Mouse (Mus musculus) yolk sac, embryonic 10.5 days (tissue): ENCODE results near the gene Psmd9.
"Not testable (repeated sequence)": the region's sequence is repeated elsewhere in the genome, so short reads cannot be mapped to it uniquely, and the experiment has no call there.

Experiments used
- DNase-seq: peaks from one replicate; pipeline ENCODE4 v3.0.0-alpha.2; 2017; ENCODE audit warnings: low spot score

Psmd9 gene

DNA sequence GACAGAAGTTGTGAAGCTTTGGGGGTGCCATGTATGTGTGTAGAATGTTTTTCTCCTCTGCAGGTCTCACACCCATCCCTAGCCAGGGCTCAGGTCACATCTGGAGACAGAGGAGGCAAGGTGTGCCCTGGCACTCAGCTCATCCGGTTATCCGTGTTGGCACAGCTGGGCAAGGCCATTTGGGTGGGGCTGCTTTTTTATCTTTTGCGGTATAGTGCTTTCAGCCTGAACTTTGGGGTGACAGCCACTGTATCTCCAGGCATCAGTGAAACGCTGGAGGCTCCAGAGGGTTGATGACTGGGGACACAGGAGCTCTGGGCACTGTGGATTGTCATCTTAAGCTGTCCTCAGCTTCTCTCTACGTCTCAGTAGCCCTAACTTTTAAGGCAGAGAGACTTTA lies 24.2 kb downstream of the Psmd9 start:
- DNase-seq = no peak

DNA sequence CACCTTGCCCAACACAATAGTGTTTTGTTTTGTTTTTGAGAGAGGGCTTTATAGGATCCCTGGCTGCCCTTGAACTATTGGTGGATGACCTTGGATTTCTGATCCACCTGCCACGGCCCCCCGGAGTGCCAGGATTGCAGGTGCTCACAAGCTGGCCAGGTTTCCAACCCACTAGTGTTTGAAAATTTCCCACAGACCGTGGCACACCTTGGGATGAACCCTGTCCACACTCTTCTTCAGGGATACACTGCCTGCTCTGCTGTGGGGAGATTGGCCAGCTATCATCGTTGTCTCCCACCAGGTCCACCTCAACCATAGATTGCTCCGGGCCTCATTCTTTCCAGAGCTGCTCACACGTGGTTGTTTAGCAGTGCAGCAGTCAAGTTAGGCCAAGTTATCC lies 25.6 kb downstream of the Psmd9 start:
- no peak for DNase-seq

DNA sequence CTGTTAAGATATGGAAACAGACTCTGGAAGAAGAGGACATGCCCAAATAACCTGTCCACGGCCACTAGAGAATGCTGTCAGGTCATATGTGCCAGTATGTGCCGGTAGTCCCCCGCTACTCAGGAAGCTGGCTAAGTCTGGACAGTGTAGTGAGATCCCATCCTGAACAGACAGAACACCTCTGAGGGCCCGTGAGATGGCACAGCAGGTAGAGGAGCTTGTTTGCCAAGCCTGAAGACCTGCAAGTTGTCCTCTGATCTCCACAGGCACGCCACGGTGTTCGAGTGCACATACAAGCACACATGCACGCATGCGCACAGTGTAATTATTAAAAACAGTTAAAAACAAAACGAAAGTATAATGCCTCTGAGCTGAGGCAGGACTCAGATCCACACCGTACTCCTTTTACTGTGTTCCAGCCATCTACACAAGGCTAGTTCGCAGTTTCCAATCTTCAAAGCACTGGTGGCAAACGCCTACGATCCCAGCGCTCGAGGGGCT lies 26.3 kb downstream of the Psmd9 start:
- DNase-seq = no peak

DNA sequence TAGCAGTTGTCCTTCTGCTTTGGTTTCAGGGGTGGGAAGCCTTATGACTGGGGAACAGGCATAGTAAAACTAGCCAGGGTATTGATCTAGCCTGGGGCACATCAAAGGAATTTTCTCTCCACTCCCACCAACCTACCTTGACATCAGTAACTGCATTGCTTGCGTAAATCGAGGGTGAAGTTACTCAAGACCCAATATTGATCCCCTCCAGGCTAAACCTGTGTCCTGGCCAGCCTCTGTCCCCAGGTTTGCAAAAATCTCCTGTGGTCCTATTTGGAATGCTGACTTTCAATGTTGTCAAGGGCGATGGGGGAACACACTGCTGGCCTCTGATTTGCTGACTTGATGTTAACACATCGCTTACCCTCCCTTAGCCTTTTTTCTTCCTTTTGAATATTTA lies 27.5 kb downstream of the Psmd9 start:
- DNase-seq = no peak

DNA sequence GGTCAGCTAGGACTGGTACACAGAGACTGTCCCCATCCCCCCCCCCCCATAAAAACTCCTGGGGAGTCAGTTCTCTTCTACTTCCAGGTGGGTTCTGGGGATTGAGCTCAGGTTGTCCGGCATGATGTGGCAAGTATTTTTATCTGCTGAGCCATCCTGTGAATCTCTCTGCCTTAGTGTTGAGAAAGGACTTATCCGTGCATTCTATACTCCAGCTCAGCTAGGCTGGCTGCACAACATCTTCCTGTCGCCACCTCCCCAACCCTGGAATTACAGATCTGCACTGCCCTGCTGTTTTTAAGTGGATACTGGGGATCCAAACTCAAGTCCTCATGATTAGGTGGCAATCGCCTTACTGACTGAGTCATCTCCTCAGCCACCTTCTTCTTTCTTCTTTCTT lies 29.3 kb downstream of the Psmd9 start:
- DNase-seq = no peak

DNA sequence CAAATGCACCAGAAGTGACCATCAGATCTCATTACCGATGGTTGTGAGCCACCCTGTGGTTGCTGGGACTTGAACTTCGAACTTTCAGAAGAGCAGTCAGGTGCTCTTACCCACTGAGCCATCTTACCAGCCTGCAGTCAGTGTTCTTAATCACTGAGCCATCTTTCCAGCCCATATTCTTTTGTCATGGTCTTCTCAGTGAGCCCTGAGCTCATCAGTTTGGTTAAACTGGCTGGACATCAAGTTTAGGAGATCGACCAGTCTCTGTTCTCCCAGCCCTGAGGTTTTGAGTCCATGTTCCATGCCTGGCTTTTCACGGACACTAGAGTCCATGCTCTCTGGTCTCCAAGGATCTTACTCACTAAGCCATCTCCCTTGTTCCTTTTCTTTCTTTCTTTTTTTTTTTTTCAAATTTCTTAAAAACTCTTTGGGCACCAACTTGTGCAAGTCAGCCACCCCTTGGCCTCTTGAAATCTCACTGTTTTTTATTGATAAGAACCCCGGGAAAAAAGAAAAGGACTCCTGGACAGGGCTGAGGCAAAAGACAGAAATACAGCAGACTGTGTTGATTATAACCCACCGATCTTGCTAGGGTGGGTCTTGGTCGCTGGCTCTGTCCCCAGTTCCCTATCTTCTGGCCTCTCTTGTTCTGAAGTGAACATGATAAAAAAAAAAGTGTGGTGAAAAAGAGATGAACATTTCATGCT lies 31.8 kb downstream of the Psmd9 start:
- not testable (repeated sequence) for DNase-seq

DNA sequence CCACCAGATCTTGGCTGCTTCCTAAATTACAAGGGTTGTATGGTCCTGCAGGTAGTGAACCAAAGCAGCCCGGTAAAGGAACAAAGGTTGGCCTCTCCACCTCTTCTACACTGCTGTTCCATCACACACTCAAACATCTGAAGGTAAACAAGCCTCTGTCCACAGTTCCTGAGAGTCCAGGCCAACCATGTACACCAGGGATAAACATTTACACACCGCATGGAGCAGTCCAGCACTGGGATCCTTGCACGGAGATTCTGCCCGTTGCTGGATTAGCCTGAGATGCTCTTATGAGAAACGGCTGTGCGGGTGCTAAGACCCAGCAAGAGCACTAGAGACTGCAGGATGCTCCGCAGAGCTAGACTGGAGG lies 32.3 kb downstream of the Psmd9 start:
- DNase-seq = peak; percentile 39

DNA sequence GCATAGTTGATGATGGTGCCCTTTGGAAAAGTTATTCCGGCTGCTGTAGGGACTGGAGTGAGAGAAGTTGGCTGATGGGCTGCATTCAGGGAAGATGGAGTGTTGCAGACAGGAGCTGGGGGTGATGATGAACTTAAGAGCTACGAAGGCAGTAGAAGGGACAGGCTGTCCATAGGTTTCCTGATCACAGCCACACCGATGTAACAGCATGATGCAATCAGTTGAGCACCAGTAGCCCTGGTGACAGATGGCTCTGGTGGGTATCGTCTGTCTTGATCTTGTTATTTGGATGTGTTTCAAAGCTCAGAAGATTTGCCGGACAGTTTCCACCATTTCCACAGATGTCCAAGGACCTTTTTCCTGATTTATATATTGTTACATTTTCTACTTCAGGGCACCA lies 32.8 kb downstream of the Psmd9 start:
- DNase-seq = no peak

DNA sequence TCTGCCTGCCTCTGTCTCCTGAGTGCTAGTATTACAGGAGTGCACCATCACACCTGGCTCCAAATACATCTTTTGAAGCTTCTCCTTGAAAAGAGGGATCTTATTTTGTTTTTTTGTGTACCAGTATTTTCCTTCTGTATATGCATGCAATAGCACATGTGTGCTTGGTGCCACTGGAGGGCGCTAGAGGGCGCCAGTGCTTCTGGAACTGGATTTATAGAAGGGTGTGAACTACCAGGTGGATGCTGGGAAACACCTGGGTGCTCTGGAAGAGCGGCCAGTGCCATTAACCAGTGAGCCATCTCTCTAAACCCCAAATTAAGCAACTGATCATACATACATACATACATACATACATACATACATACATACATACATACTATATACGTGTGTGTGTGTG lies 33.6 kb downstream of the Psmd9 start:
- not testable (repeated sequence) for DNase-seq

DNA sequence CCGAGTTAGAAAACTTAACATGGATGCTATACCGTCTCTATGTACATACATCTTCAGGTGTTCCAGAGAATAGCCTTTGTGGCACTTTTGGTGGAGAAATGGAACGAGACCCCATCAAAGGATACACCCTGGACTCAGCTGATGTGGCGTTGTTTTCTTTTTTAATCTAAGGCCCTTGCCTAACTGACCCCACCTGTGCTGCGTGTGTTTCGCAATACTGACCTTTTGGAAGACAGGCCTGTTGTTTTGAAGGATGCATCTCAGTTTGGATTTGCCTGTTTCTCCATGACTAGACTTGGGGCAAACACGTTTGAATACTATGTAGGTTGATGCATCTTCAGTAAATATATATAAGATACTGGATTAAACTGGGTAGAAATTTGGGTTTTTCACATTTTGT lies 34.4 kb downstream of the Psmd9 start:
- DNase-seq = peak; percentile 47

DNA sequence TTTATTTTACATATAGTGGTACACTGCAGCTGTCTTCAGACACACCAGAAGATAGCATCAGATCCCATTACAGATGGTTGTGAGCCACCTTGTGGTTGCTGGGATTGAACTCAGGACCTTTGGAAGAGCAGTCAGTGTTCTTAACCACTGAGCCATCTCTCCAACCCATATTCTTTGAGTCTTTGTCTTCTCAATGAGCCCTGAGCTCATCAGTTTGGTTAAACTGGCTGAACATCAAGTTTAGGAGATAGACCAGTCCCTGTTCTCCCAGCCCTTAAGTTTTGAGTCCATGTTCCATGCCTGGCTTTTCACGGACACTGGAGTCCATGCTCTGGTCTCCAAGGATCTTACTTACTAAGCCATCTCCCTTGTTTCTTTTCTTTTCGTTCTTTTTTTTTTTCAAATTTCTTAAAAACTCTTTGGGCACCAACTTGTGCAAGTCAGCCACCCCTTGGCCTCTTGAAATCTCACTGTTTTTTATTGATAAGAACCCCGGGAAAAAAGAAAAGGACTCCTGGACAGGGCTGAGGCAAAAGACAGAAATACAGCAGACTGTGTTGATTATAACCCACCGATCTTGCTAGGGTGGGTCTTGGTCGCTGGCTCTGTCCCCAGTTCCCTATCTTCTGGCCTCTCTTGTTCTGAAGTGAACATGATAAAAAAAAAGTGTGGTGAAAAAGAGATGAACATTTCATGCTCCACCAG lies 53.3 kb downstream of the Psmd9 start:
- not testable (repeated sequence) for DNase-seq

DNA sequence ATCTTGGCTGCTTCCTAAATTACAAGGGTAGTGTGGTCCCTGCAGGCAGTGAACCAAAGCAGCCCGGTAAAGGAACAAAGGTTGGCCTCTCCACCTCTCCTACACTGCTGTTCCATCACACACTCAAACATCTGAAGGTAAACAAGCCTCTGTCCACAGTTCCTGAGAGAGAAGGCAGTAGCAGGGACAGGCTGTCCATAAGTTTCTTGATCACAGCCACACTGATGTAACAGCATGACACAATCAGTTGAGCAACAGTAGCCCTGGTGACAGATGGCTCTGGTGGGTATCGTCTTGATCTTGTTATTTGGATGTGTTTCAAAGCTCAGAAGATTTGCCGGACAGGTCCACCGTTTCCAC lies 53.8 kb downstream of the Psmd9 start:
- peak; percentile 35 for DNase-seq

DNA sequence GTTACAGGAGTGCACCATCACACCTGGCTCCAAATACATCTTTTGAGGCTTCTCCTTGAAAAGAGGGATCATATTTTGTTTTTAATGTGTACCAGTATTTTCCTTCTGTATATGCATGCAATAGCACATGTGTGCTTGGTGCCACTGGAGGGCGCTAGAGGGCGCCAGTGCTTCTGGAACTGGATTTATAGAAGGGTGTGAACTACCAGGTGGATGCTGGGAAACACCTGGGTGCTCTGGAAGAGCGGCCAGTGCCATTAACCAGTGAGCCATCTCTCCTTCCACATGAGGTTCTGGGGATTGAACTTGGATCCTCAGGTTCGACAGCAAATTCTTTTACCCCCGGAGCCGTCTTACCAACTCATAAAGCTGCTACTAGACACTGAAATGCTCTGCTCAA lies 54.6 kb downstream of the Psmd9 start:
- DNase-seq = not testable (repeated sequence)

DNA sequence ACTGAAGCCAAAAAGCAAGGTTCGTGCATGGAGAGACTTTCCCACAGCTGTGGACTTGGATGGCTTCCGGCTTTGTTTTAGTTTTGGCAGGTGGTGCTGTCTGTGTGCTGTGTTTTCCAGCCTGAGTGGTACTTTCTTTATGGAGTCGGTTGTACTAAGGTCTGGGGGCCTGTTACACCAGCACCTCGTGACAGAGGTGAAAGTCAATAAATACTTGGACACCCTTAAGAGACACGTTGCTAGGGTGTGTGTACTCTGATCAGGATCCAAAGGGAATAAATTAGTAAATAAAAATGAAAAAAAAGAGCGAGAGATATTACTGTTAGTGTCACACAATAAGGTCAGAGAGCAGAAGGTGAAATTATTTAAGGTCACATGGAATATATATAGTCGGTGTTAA lies 57.6 kb downstream of the Psmd9 start:
- DNase-seq = no peak

DNA sequence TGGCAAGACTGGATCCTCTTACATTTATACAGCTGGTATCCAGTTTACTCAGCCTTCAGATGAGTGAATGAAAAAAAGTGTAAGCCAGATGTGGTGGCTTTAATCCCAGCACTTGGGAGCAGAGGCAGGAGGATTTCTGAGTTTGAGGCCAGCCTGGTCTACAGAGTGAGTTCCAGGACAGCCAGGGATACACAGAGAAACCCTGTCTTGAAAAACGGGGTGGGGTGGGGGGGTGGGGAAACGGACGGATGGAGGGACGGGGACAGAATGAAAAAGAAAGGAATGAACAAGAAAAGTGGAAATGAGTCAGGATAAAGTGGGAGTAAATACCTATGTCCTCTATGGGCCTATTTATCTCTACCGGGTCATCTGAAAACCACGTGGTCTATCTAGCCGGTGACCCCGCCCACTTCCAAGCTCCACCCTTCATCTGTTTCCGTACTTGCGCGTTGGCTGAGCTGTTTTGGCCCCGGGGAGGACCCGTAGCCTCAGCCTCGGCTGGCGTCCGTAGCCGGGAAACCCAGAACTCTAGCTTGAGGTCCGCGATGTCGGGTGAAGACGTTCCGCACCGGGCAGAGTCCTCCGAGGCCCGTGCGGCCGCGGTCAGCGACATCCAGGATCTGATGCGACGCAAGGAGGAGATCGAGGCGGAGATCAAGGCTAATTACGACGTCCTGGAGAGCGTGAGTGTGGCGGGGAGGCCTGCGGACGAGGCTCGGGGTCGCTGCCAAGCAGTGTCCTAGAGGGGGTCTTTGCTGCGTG lies 58.7 kb downstream of the Psmd9 start:
- DNase-seq = peak; percentile 92

DNA sequence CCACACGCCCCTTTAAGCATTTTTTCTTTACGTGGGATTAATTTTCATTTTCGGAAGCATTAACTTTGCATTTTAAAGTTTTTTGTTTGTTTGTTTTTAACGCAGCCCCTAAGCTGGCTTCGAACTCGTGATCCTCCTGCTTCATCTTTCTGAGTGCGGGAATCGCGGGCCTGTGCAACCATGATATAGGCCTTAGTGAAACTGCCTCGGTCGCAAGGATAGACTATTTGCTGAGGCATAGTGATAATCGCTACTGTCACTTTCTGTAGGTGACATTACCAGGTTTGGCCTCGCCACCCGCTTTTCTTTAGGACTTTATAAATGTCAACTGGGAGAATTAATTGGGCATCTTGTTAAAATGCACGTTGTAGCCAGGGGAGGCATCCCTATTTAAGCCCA lies 59.3 kb downstream of the Psmd9 start:
- no peak for DNase-seq

DNA sequence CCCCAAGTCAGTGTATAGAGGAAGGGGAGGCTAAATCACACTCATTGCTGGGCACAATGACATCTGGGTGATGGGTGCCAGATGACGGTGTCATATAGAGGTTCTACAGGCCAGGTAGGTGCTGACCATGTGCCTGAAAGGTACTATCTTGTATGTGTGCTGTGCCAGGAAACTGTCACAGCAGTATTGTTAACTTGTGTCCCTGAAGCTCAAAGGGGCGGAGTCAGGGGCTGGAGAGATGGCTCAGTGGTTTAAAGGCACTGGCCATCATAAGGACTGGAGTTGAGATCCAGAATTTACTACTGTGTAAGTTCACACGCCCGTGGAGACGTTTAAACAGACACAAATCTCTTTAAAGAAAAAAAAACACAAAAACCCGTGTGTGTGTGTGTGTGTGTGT lies 60.1 kb downstream of the Psmd9 start:
- DNase-seq = no peak

DNA sequence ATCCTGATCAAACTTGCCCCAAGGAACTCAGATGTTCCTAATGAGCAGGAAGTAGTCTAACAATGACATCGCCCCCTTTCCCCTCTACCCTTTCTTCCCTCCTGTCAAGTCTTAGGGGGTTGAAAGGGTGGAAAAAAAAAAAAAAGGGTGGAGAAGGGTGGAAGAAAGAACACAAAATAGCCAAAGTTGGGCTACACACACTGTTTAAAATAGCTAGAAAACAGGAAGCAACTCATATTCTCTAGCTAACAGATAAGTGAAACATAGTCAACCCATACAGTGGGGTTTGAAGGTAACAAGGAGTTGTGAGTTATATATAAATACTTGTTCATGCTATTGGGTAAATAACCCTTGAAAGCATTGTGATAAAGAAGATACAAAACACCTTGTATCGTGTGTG lies 63.0 kb downstream of the Psmd9 start:
- no peak for DNase-seq

DNA sequence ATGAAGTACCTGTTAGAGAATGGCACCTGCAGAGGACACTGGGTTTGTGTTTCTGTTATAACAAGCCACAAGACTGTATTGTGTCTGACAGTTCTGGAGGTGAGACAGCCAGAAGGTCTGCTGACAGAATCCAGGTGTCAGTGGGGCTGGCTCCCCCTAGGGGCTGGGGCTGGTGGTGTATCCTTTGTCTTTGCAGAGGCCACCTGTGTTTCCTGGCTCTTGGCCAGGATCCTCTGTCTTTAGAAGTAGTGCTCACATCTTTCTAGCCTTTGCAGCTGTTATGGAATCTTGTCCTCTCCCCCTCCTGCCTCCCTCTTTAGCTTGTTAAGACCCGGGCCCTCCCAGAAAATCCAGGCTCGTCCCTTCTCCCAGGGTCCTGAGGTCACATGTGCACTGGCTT lies 66.5 kb downstream of the Psmd9 start:
- DNase-seq = no peak

DNA sequence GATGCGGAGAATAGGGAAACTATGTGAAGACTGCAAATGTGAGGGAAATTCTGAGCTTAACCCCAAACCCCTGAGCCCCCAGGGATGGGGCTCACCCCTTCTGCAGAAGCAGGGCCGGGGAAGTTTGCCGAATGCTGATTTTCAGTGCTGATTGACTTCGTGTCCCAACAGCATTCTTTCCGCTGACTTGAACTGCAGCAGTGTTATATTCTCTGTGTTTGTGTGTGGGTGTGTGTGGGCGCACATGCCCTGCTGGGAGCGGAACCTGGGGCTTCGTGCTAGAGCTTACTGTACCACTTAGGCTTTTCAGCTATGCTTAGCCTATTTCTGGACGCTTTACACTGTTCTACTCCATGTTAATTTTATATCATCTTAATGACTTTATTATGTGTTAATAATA lies 67.2 kb downstream of the Psmd9 start:
- DNase-seq = no peak

DNA sequence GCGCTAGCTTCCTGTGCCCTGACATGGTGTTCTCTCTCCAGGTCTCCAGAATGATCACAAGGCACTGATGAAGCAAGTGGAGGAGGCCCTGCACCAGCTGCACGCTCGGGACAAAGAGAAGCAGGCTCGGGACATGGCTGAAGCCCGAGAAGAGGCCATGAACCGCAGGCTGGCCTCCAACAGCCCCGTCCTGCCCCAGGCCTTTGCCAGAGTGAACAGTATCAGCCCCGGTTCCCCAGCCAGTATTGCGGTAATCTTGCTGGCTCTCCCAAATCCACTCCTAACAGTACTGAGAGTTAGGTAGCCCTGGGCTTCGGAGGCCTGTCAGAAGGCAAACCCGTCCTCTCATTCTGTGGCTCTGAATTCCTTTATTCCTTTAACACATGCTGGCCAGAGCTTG lies 70.3 kb downstream of the Psmd9 start:
- DNase-seq = no peak

DNA sequence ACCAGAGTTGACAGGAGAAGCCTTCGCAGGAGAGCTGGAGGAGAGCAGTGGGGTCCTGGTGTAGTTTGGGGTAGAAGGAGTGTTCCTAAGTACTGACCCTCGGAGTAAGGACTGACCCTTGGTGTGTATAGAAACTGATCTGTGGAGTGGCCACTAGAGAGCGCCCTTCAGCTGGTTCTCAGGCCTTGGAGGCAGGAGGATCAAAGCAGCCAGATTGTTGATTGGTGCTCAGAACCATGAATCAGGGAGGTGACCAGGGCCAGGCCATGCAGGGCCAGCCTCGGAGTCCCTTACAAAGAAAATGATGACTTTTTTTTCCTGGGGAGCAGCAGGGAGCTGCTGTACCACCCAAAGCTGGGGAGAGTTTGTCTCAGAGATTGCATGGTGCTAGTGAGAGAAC lies 76.3 kb downstream of the Psmd9 start:
- DNase-seq = no peak

DNA sequence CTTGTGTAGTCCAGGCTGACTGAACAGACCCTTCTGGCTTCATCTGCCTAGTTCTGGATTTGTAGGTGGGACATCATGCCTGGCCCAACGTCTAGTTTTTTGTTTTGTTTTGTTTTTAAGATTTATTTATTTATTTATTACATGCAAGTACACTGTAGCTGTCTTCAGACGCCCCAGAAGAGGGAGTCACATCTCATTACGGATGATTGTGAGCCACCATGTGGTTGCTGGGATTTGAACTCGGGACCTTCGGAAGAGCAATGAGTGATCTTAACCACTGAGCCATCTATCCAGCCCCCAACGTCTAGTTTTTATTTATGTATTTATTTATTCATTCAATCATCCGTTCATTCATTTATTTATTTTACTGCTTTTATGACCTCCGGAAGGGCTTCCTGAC lies 82.2 kb downstream of the Psmd9 start:
- DNase-seq = no peak
